Mouse (Mus musculus): Measurements from ENCODE around the gene Olfr610. TPM values are rescaled to one million over a fixed set of nuclear protein-coding genes. Genes with fewer than 3 reads are reported as not detected.
"Not testable (repeated sequence)": the region's sequence is repeated elsewhere in the genome, so short reads cannot be mapped to it uniquely, and the experiment has no call there.

Olfr610 gene
- not detected in 2 replicates for polyA plus RNA-seq (2012; rRNA removed)

DNA sequence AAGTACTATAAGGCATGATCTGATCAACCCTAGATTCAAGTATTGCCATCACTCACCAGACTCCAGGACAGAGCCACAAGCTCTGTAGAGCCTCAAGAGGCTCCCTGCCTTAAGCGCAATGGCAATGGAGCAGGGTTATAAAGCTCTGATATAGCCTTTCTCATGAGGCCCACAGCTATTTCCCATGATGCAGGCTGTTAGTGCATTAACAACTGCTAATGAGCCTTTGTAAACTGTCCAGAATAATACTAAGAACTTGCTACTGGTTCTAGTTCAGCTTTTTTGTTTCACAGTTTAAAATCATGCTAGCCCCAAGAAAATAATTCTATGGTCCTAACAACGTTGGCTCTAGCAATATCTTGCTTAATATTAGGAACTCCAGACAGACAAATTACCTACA, at the start of gene Olfr610:
Gene Olfr610, minus strand, starts transcription at position 101 of the 400 bp plus-strand sequence.
- DNase-seq (ENCODE audit: extremely low spot score in 1 of 2, low spot score in 1 of 2) = no peak

DNA sequence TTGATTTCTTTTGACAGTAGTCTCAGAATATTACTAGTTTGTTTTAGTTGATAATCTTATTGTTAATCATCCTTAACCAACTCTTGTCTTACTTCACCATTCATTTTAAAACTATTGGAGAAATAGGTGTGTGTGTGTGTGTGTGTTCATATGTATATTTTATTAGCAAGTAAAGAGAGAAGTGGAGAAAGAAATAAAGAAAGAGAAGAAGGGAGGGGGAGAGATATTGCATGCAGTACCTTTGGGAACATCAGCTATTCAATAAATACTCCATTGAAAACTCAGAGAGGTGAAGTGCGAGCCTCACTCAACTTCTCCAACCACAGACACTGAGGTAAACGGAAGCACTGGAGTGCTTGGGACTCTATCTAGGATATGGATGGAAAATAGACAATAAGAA, 43.9 kb upstream of the Olfr610 start, which contains the start of gene Olfr615:
Gene Olfr615, plus strand, starts transcription at position 301 of the 400 bp plus-strand sequence.
- DNase-seq (ENCODE audit: extremely low spot score in 1 of 2, low spot score in 1 of 2) = no peak

DNA sequence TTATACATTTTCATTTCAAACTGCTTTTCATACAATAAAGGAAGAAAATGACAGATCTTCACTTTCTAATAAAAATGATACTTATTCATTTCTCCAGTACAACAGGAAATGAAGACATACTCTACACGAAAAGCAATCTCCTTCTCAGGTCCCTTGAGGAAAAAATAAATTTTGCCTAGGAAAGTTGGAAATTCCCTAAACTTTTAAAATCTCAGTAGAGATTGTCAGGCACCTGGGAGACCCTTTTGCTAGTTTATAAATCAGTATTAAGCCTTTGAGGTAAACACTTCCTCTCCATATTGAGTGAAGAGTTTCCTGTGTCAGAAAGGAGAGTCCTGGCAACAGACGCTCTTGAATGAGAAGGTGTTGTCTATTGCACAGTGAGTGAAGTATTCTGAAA, 35.9 kb upstream of the Olfr610 start, which contains the start of gene Olfr613:
Gene Olfr613, plus strand, starts transcription at position 301 of the 400 bp plus-strand sequence.
- no peak for DNase-seq (ENCODE audit: extremely low spot score in 1 of 2, low spot score in 1 of 2)

DNA sequence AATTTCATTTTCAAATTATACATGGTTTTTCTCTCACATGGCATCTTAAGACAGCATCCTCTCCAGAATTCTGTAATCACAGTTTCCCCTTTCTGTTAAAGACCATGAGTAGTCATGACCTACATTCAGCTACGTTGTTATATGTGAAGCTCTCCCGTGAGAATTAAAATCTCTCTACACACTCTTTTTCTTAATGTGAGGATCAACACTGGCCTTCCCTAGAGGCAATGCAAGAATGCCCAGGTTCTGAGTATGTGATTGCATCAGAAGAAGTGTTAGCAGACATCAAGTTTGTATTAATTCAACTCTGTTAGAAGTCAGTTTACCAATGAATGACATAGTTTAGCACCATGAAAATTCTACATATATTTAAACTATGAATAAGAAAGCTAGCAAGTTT, 30.7 kb upstream of the Olfr610 start, which contains the start of gene Olfr612:
Gene Olfr612, minus strand, starts transcription at position 101 of the 400 bp plus-strand sequence.
- not testable (repeated sequence) for DNase-seq (ENCODE audit: extremely low spot score in 1 of 2, low spot score in 1 of 2)

DNA sequence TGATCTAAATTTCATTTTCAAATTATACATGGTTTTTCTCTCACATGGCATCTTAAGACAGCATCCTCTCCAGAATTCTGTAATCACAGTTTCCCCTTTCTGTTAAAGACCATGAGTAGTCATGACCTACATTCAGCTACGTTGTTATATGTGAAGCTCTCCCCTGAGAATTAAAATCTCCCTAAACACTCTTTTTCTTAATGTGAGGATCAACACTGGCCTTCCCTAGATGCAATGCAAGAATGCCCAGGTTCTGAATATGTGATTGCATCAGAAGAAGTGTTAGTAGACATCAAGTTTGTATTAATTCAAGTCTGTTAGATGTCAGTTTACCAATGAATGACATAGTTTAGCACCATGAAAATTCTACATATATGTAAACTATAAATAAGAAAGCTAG, 8.8 kb upstream of the Olfr610 start, which contains the start of gene Olfr611:
Gene Olfr611, minus strand, starts transcription at position 101 of the 400 bp plus-strand sequence.
- DNase-seq (ENCODE audit: extremely low spot score in 1 of 2, low spot score in 1 of 2) = not testable (repeated sequence)

DNA sequence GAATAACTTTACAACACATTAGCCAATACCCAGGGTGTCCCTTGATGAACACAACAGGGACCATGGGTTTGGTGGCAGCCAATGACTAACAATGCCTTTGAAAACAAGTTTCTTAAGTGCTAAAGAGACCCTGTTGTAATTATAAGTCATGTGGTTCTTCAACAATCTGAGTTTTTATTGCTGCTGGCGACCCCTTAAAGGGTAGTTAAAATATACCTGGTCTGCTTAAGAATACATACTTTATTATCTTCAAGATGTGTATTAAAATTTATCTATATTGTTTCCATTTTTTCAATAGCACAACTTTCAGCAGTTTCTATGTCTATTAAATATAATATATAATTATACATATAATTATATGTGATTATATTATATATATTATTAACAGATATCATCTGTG, 14.0 kb downstream of the Olfr610 start, which contains the start of gene Olfr609:
Gene Olfr609, minus strand, starts transcription at position 101 of the 400 bp plus-strand sequence.
- no peak for DNase-seq (ENCODE audit: extremely low spot score in 1 of 2, low spot score in 1 of 2)

DNA sequence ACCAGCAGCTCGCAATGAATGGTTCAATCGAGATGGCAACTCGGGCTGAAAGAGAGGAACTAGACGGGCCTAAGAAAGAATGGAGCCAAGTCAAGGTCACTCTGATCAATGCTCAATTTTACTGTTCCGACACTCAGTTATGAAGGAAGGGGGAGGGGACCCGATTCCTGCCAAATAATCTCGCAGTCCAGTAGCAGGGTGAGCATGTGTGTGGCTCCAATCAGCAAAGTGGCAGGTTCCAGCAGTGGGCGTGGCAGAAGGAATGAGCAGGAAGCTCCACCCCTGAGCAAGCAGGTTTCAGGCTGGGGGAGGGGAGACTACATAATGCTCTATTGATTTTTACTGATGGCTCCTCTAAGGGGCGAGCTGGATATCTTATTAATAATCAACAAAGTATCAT, 34.8 kb downstream of the Olfr610 start:
- not testable (repeated sequence) for DNase-seq (ENCODE audit: extremely low spot score in 1 of 2, low spot score in 1 of 2)

DNA sequence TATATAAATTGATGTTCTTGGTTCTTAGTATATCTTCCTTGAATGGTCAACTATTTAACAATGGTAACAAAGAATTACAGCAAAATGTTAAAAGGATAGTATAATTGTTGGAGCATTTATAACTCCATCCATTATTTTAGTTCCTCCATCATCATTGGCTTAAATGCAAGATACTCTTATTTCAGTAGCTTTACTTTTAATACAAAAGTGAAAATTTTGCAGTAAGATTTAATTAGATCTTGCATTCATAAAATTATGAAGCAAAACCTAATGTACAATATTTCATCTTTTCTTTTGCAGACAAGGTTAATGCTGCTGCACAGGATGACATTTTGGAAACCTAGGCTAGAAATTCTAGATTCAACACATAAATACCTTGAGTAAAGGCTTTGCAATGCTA, 42.3 kb downstream of the Olfr610 start, which contains the start of gene Olfr608:
Gene Olfr608, plus strand, starts transcription at position 301 of the 400 bp plus-strand sequence.
- no peak for DNase-seq (ENCODE audit: extremely low spot score in 1 of 2, low spot score in 1 of 2)

DNA sequence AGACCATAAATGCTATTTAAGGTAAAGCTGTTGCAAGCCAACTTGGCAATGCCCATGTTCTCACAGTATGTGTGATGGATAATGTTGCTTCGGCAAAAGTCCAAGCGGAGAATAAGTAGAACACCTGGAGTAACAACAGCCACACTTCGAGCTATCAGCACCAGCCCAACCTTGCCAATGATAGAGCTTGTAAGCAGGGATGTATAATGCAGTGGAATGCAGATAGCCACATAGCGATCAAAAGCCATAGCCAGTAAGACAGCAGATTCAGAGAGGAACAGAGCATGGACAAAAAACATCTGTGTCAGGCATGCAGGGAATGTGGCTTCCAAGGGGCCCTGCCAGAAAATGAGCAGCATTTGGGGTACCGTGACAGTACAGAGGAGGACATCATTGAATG, 51.3 kb downstream of the Olfr610 start:
- no peak for DNase-seq (ENCODE audit: extremely low spot score in 1 of 2, low spot score in 1 of 2)

Other genes starting within 250 kb of the Olfr610 start
- 0.23 TPM in 1 of 2 replicates, not detected in the other for gene Olfr596, start 206.5 kb downstream of the Olfr610 start, polyA plus RNA-seq (2012; rRNA removed)
- 0.19 TPM in 1 of 2 replicates, not detected in the other for gene Olfr597, start 195.8 kb downstream of the Olfr610 start, polyA plus RNA-seq (2012; rRNA removed)
- 0.06 TPM in 1 of 2 replicates, not detected in the other for gene Olfr598, start 188.6 kb downstream of the Olfr610 start, polyA plus RNA-seq (2012; rRNA removed)
- gene Olfr599, start 176.2 kb downstream of the Olfr610 start, polyA plus RNA-seq (2012; rRNA removed) = not detected in 2 replicates
- not detected in 2 replicates for gene Olfr600, start 162.5 kb downstream of the Olfr610 start, polyA plus RNA-seq (2012; rRNA removed)
- gene Olfr601, start 149.5 kb downstream of the Olfr610 start, polyA plus RNA-seq (2012; rRNA removed) = not detected in 2 replicates
- gene Olfr603, start 125.9 kb downstream of the Olfr610 start, polyA plus RNA-seq (2012; rRNA removed) = not detected in 2 replicates
- gene Usp17lc, start 97.0 kb downstream of the Olfr610 start, polyA plus RNA-seq (2012; rRNA removed) = not detected in 2 replicates
- not detected in 2 replicates for gene Olfr605, start 66.7 kb downstream of the Olfr610 start, polyA plus RNA-seq (2012; rRNA removed)
- not detected in 2 replicates for gene Olfr606, start 63.1 kb downstream of the Olfr610 start, polyA plus RNA-seq (2012; rRNA removed)
- not detected in 2 replicates for gene Olfr607, start 48.0 kb downstream of the Olfr610 start, polyA plus RNA-seq (2012; rRNA removed)
- gene Olfr608, start 42.2 kb downstream of the Olfr610 start, polyA plus RNA-seq (2012; rRNA removed) = not detected in 2 replicates
- not detected in 2 replicates for gene Olfr609, start 14.1 kb downstream of the Olfr610 start, polyA plus RNA-seq (2012; rRNA removed)
- gene Olfr611, start 8.7 kb upstream of the Olfr610 start, polyA plus RNA-seq (2012; rRNA removed) = not detected in 2 replicates
- gene Olfr612, start 30.6 kb upstream of the Olfr610 start, polyA plus RNA-seq (2012; rRNA removed) = not detected in 2 replicates
- gene Olfr613, start 36.0 kb upstream of the Olfr610 start, polyA plus RNA-seq (2012; rRNA removed) = not detected in 2 replicates
- not detected in 2 replicates for gene Olfr615, start 44.0 kb upstream of the Olfr610 start, polyA plus RNA-seq (2012; rRNA removed)
- not detected in 2 replicates for gene Olfr616, start 57.0 kb upstream of the Olfr610 start, polyA plus RNA-seq (2012; rRNA removed)
- gene Olfr617, start 60.9 kb upstream of the Olfr610 start, polyA plus RNA-seq (2012; rRNA removed) = not detected in 2 replicates
- not detected in 2 replicates for gene Olfr618, start 78.0 kb upstream of the Olfr610 start, polyA plus RNA-seq (2012; rRNA removed)
- not detected in 2 replicates for gene Olfr619, start 88.5 kb upstream of the Olfr610 start, polyA plus RNA-seq (2012; rRNA removed)
- not detected in 2 replicates for gene Olfr620, start 100.4 kb upstream of the Olfr610 start, polyA plus RNA-seq (2012; rRNA removed)
- gene Olfr622, start 130.6 kb upstream of the Olfr610 start, polyA plus RNA-seq (2012; rRNA removed) = not detected in 2 replicates
- gene Olfr623, start 151.6 kb upstream of the Olfr610 start, polyA plus RNA-seq (2012; rRNA removed) = not detected in 2 replicates
- gene Olfr624, start 159.1 kb upstream of the Olfr610 start, polyA plus RNA-seq (2012; rRNA removed) = 0.02 TPM in 1 of 2 replicates, not detected in the other
- not detected in 2 replicates for gene Olfr625-ps1, start 170.6 kb upstream of the Olfr610 start, polyA plus RNA-seq (2012; rRNA removed)
- gene Olfr243, start 202.5 kb upstream of the Olfr610 start, polyA plus RNA-seq (2012; rRNA removed) = not detected in 2 replicates
- not detected in 2 replicates for gene Olfr628, start 218.3 kb upstream of the Olfr610 start, polyA plus RNA-seq (2012; rRNA removed)
- gene Olfr629, start 232.8 kb upstream of the Olfr610 start, polyA plus RNA-seq (2012; rRNA removed) = not detected in 2 replicates
- not detected in 2 replicates for gene Olfr630, start 245.2 kb upstream of the Olfr610 start, polyA plus RNA-seq (2012; rRNA removed)